Mouse (Mus musculus) thymus, postnatal 10 days (tissue): ENCODE results near the gene Cadm2.

Source experiments
- DNase-seq, 2 experiments: peaks; one replicate each; pipeline ENCODE4 v3.0.0; 2021; ENCODE audit warnings: low spot score in 2 of 2

Gene Cadm2

DNA sequence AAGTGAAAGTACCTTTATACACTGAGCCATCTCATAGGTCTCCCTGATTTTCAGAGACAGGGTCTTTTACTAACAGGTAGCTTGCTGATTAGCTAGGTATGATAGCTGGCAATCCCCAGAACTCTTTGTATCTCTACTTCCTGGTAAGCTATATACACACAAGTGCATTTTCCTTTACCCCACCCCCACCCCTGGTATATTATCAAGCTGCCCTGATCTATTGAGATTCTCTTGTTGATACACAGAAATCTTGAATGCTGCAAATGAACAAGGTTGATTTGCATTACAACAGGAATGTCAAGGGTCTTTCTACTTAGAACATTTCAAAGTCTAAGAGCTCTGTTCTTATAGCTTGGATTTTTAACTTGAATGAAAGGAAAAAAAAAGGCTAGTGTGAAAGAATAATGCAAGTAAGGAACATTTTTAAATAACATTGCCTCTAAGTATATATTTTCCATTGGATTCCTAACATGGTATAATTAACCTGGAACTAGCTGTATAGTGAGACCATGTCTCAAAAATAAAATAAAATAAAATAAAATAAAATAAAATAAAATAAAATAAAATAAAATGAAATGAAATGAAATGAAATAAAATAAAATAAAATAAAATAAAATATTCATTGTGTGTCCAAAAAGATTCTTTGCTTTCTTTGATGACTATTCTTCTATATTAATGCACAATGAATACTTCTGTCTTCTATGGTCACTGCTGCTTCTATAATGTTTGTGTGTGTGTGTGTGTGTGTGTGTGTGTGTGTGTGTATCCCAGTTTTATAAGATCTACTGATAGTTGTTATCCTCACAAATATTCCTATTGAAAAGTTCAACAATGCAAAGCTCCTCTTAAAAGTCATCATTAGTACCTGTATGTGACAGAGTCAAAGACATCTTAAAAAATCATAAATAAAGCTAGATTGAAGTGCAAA is 858.9 kb downstream of the Cadm2 start:
- no peak for DNase-seq

DNA sequence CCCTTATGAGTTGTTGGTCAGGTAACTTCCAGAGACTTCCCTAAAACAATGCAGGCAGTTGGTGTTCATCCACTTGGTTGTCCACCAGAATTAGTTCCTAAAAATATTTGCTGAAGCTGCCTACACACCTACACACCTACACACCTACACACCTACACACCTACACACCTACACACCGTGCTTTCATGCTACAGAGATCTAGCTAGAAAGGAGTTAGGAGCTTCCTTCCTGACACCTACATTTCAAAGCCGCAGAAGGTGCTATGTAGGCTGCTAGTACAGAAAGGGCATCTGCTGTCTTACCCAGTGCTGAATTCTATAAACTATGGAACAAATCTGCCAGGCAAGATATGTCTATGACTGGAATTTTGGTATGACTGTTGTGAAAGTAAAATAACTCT is 872.2 kb downstream of the Cadm2 start:
- DNase-seq, result no peak

DNA sequence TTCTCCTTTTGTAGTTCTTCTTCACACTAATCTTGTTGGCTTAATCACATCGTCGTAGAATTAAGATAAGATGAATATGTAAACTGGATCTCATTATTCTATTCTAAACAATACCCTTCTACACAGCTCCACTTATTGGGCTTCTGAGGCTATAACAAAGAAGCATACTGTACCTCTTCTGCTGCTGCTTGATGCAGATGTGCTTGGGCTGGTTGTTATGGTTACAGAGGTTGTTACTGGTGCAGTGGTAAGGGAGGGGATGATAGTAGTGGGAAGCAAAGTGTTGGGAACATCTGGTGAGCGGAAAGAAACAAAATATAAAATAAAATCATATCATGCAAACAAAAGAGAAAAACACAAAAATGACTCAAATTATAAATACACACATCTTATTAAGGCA is 889.5 kb downstream of the Cadm2 start:
- no peak for DNase-seq

DNA sequence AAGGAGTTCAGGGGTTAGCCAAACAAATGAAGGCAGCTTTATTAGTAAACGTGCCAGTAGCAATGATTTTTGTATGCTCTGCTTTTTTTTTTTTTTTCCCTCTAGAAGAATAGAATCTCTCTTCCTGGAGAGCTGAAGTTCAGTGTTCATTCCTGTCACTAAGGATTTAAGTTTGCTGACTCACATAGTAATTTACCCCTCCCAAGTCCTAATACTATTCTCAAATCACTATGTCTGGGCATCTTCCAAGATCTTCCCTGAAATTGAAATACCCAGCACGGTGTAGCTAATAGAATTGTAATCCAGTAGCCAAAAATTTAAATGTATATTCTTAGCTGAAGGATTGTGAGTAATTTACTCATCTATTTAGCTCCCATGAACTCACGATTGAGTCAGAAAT is 914.2 kb downstream of the Cadm2 start:
- no peak for DNase-seq

DNA sequence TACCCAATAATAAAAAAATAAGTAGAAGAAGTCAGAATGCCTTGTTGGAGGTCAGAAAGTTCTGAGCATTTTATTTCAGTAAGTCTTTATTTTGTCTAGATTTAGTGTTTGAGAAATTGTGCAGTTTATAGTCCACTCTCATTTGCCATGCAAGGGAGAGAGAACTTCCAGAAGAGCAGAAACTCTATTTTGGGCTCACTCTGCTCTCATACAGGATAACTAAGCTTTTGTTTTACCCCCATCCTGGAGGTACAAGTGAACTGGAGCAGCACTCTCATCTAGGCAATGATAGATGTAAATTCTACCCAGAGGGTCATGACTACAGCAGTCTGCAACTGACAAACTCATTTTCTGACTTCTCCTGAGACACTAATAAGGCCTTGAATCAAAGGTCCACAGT is 925.9 kb downstream of the Cadm2 start:
- no peak for DNase-seq

DNA sequence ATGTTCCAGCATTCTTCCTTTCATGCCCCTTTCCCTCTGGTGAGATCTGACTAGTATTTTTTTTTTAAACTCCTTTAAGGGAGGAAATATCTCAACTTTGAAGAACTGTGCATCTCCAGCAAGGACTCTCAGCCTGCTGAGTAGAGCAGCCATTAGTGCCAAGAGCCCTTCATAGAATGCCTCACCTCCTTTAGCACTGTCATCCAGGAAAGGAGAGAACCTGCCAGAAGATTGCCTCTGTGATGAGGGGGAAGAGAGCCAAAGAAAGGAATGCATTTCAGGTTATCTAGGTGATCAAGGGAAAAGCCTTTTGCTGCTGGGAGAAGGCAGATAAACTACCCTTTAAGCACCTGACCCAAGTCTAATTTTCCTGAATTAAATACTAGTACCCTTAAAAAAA is 943.5 kb downstream of the Cadm2 start:
- no peak for DNase-seq

DNA sequence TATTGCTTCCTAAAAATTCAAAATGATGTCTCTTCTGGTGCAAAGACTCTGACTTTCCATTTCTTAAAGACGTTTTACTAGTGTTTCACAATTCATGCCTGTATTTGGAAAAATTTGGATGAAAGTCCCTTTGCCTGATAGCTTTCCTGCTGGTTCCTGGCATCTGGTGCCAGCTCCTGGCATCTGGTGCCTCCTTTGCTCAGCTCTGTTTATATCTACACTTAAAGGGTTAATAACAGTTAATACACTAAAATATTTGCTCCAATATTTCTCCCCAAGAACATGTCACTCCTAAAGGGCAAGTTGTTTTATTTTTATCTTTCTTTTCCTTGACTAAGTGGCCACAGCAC is 969.7 kb downstream of the Cadm2 start:
- DNase-seq, result no peak

DNA sequence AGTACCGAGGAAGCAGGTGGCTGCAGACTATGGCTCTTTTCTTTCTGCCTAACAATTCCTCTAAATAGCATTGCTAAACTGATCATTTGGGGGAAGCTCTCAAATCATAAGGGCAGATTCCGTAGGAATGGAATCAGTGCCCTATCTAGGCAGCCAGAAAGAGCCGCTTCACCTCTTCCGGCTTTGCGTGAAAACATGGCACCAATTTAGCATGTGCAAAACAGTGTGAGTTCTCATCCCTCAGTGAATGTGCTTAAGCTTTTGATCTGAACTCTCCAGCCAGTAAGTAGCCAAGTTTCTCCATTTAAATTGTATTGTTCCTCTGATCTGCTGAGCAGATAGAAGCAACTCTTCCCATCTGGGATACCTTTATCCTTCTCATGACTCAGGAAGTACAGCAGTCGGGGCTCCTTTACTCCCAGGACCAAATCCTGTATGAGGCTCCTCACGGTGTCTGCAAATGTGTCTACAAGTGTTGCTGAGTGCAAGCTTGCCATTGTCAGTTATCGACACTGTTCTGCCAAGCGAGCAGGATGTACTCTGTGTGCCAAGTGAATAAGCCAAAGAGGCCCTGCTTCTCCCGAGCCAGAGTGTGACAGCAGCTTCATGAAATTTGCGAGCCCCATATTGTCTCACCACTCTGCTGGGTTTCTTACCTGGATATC is 970.2 kb downstream of the Cadm2 start:
- no peak for DNase-seq

DNA sequence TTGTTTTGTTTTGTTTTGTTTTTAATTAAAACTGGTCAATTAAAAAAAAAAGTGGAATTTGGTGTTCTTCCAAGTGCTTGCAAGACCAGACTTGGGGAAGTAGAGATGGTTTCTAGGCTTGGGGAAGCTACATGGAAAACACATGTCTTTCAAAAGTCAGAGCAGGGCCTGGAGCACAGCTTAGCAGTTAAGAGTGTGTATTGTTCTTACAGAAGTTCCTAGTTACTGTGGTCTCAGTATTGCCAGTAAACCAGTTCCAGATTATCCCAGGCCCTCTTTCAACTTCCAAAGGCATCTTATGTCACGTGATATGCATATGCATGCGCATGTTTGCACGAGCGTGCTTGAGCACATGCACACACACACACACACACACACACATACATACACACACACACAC is 972.9 kb downstream of the Cadm2 start:
- no peak for DNase-seq

DNA sequence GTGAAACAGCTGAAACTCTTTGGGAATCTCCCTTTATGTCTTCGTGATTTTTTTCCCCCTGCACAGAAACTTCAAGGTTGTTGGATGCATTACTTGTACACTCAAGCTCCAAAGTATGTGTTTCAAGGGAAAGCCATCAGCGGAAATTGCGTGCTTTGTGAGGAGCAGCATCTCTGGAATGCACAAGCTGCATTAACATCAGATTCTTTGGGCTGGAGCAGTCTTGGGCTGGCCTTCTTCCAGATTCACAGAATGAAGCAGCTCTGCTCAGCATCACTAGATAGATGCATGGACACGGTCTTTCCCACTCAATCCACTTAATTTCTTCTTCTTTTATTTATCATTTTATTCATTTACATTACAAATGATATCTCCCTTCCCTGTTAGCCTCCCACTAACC is 977.1 kb downstream of the Cadm2 start:
- DNase-seq, result no peak

DNA sequence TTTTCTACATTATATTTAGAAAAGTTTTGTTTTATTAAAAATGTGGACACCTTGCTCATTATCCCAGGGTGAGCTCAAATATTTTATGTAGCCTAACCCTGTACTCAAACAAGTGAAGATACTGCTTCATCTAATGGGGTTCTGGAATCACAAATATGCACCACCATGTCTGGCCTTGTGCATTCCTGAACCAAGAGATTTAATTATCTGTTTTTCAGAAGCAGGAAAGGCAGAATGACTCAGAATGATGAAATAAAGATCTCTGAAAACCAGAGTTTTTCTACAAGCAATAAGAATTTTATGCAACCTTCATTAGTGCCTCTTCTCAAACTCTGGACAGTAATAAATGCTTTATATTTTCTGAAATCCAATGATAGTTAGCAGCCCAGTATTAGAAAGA is 993.2 kb downstream of the Cadm2 start:
- no peak for DNase-seq

DNA sequence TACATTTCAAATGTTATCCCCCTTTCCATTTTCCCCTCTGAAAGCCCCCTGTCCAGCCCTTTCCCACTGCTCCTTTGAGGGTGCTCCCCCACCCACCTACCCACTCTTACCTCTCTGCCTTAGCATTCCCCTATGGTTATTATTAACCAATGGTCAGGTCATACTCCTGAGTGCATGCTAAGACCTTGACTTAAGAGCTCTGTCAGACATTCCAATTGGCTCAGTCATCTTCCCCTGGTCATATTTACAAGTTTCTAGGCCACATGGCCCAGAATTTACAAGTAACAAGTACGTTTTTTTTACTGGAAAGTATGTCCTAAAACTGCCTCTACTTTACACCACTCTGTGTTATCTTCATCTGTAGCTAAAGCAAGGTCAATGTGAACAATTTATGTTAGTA is 998.3 kb downstream of the Cadm2 start:
- DNase-seq, result no peak

DNA sequence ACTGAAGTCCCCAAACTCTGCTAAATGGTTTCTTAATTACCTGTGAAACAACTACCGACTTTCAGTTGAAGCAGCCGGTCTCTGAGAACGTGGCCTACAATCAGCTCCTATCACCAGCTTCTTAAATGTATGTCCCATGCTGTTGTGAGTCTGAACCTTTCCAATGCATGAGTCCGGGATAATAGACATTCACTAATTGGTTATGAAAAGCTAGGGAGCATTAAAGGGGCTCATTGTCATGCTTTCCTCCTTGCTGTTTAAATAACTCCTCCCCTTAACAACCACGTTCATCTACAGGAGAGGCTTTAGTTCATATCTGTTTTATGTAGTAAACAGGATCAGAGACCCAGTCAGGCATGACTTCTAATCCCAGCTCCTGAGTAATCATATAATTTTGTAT is 1008.1 kb downstream of the Cadm2 start:
- DNase-seq, result no peak
